Mouse (Mus musculus) intestine, embryonic 14.5 days (tissue): ENCODE measurements around the gene G430095P16Rik. TPM values are rescaled to one million over a fixed set of nuclear protein-coding genes. Genes with fewer than 3 reads are reported as not detected.

Experiments
- ATAC-seq: fragments of 200-750 bp; cut with Nextera tagmentation; replicated peaks from 2 replicates; pipeline ENCODE4 v1.8.0; 2017; ENCODE audit warnings: low read depth, moderate number of reproducible peaks, moderate TSS enrichment, moderate library complexity; ENCODE audit not compliant: low FRiP score, low TSS enrichment
- DNase-seq: peaks from one replicate; pipeline ENCODE4 v3.0.0-alpha.2; 2018; ENCODE audit warnings: low spot score
- H3K27ac ChIP-seq: fragments of 300-500 bp; sonication (generic); 2 replicates; pipeline ENCODE4 v1.5.1; 2014; ENCODE audit warnings: low read depth, mild to moderate bottlenecking, control low read depth
- H3K27me3 ChIP-seq: fragments of 300-500 bp; sonication (generic); replicated peaks from 2 replicates; pipeline ENCODE4 v1.6.1; 2014; ENCODE audit warnings: low read length, control low read depth; ENCODE audit not compliant: control insufficient read depth, insufficient read depth
- H3K36me3 ChIP-seq: fragments of 300-500 bp; sonication (generic); 2 replicates; pipeline ENCODE4 v1.6.1; 2014; ENCODE audit warnings: low read length, control low read depth; ENCODE audit not compliant: control insufficient read depth, insufficient read depth
- H3K4me1 ChIP-seq: fragments of 300-500 bp; sonication (generic); replicated peaks from 2 replicates; pipeline ENCODE4 v1.6.1; 2014; ENCODE audit warnings: low read length, control low read depth, mixed read lengths; ENCODE audit not compliant: control insufficient read depth, insufficient read depth
- H3K4me2 ChIP-seq: fragments of 300-500 bp; sonication (generic); 2 replicates; pipeline ENCODE4 v1.6.1; 2014; ENCODE audit warnings: low read length
- H3K4me3 ChIP-seq: fragments of 300-500 bp; sonication (generic); 2 replicates; pipeline ENCODE4 v1.5.1; 2014; ENCODE audit warnings: low read depth, low read length, control low read depth, mixed read lengths
- H3K9ac ChIP-seq: fragments of 300-500 bp; sonication (generic); 2 replicates; pipeline ENCODE4 v1.6.1; 2014; ENCODE audit warnings: mild to moderate bottlenecking, low read length
- H3K9me3 ChIP-seq: fragments of 300-500 bp; sonication (generic); 2 replicates; pipeline ENCODE4 v1.6.1; 2016; ENCODE audit warnings: low read length, control low read depth; ENCODE audit not compliant: control insufficient read depth
- WGBS: fragments of 180-500 bp; shearing (Covaris S2); extraction: QIAGEN DNeasy Blood & Tissue Kit; methylation state at CpG from one replicate; pipeline ENCODE4 v1.1.7; 2014; 5-methylcytosine and 5-hydroxymethylcytosine counted together
- polyA plus RNA-seq: library from polyadenylated mRNA; unstranded; fragments of >200 nt; fragmentation: Nextera tagmentation; extraction: Ambion mirVana; gene quantifications from 2 replicates; pipeline ENCODE4 v1.2.1, GENCODE M21; 2014

G430095P16Rik gene
- polyA plus RNA-seq, 1 experiment from 2014 or later: 3.3 TPM

DNA sequence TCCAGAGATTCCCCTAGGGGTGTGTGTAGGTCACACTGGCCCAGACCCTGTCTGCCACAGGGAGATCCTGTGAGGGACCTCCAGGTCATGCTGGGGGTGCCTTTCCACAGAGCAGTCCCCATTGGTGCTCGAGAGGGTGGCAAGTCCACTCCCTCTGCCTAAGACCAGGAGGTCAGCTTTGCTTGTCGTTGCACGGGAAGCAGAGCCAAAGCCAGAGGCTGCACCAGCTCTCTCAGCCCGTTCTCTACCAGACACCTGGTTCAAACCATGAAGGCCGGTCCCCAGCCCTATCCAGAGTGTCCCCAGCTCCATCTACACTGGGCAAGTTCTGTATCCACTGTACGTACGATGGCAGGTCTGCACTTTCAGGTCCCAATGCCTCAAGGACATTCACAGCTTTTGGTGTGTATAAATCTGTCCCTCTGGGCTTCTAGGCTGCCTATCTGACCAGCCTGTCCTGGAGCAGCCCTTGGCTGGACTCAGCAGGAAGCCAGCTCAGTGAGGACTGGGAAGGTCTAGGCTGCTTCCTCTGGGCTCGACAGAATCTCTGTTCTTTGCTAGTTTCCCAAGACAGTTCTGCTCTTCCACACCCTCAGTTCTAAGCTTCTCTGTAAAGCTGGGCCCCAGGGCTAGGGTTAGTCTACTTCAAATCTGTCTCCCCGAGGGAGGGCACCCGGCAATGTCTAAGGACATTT, 2.6 kb downstream of the G430095P16Rik start:
- 65% methylated on average over 10 of the region's 10 CpGs for WGBS
- Histone ChIP-seq H3K36me3 (no peaks in the 10 kb centered on the region), H3K27me3 (no peaks in the 10 kb centered on the region), H3K27ac (peak overlapping the region; percentile 35; the same call in 1 of the 2 replicates), H3K9me3 (no peaks in the 10 kb centered on the region), H3K4me3 (no peak overlapping the region), H3K9ac (no peak overlapping the region), H3K4me2 (no peak overlapping the region), H3K4me1 (peaks cover 36% of the 10 kb centered on the region)
- DNase-seq (no peak), ATAC-seq (no peak)

DNA sequence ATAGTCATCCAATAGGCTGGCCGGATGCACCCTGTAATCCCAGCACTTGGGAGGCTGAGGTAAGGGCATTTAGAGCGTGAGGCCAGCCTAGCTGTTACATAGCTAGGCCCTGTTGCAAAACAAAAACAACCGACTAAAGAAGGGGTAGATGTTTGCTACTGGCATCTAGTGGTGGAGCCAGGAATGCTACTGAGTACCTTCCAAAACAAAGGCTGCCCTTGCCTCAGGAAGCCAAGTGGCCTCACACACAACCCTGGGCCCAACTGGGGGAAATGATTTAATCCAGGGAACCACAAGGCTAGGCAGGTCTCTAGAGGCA, 3.1 kb downstream of the G430095P16Rik start:
- Histone ChIP-seq H3K9me3 (no peaks in the 10 kb centered on the region), H3K27ac (0 out of 2 replicates have a peak overlapping the region, but pooled peaks have one; percentile 35), H3K4me1 (peaks cover 38% of the 10 kb centered on the region), H3K36me3 (no peaks in the 10 kb centered on the region), H3K27me3 (no peaks in the 10 kb centered on the region), H3K4me2 (no peak overlapping the region), H3K4me3 (no peak overlapping the region), H3K9ac (no peak overlapping the region)
- 33% methylated on average over 3 of the region's 3 CpGs for WGBS
- DNase-seq: no peak
- no peak for ATAC-seq

DNA sequence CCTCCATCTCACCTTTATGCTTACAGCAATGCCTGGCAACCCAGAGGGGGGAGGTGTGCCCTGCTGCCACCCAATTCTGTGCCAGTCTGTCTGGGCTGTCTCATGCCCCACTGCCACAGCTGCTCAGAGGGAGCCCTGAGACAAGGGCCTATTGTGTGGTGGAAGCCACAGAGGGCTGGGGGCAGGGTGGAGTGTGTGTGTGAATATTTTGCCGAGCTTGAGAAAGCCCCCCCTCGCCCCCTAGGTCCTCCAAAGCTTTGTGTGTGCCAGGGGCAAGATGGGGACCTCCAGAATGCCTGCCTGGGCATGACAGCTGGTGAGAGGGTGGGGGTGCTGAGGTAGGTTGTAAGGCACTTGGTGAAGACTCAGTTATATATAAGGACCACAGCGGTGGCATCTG, 5.7 kb downstream of the G430095P16Rik start:
- no peak overlapping the region for H3K27ac ChIP-seq
- no peak for DNase-seq
- H3K36me3 ChIP-seq: no peaks in the 10 kb centered on the region
- H3K4me2 ChIP-seq: no peak overlapping the region
- H3K9me3 ChIP-seq: no peaks in the 10 kb centered on the region
- H3K9ac ChIP-seq: no peak overlapping the region
- H3K4me1 ChIP-seq: peaks cover 48% of the 10 kb centered on the region
- no peak for ATAC-seq
- 0 out of 2 replicates have a peak, but pooled peaks cover 1% of the 10 kb centered on the region for H3K27me3 ChIP-seq
- no peak overlapping the region for H3K4me3 ChIP-seq
- WGBS: 75% methylated on average over 3 of the region's 3 CpGs

DNA sequence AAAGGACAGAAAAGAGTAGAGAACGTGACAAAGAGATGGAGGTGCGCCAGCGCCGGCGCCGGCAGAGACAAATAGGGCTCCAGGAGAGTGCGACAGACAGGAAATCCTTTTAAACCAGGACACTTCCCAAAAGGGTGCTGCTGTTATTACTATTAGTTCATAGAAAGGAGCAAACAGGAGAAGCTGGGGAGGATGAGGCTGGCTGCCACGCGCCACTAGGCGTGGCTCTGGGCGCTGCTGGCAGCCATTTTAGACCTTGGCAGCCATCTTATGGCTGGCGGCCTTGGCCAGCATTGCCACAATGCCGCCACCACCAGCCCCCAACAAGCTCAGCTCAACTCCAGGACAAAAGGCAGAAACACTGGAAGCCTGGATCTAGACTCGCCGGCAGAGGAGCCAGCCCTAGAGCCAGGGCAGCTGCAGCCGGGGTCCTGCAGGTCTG, 7.1 kb downstream of the G430095P16Rik start:
- H3K27ac ChIP-seq: no peak overlapping the region
- 90% methylated on average over 16 of the region's 16 CpGs for WGBS

DNA sequence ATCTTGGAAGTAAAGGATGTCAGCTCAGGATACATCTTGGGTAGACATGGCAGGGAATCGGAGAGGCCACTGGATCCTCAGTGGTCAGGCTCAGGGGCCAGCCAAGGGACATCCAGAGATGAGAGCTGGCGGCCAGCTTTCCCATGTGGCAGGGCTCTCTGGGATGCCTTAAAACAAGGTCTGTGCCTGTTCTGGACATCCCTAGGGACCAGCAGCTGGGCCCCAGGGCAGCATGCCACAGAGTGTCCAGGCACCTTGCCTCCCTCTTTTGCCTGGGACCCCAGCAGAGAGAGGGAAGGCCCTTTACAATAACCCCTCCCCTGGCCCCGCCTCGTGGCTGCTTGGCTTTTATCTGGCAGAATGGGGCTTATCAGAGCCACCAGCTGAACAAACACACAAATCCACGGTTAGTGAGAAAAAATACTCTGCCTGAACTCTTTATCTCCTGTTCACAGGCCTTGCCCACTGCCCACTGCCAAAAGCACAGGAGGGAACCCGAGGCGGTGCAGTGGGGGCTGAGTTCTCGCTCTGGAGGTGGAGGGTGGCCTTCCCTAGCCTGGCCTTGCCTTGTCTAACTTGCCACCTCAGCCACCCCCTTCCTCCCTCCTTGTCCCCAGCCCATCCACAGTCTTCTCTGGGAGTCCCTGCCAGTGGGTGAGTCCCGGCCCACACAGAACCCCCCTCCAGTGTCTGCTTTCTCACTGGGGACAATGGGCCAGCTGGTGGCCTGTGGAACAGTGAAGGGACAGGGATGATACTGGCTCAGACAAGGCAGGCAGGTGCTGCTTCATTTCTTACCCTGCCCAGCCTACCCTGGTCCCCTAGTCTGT, 7.9 kb downstream of the G430095P16Rik start:
- H3K9ac ChIP-seq: no peak overlapping the region

More for the DNA sequence above, 7.1 kb downstream of the G430095P16Rik start:
- H3K9me3 ChIP-seq: no peaks in the 10 kb centered on the region
- ATAC-seq (no peak), DNase-seq (no peak)
- H3K36me3 ChIP-seq: no peaks in the 10 kb centered on the region
- 0 out of 2 replicates have a peak, but pooled peaks cover 6% of the 10 kb centered on the region for H3K27me3 ChIP-seq
- no peak overlapping the region for H3K4me2 ChIP-seq
- H3K4me3 ChIP-seq: no peak overlapping the region
- H3K4me1 ChIP-seq: peaks cover 33% of the 10 kb centered on the region
- H3K9ac ChIP-seq: no peak overlapping the region

DNA sequence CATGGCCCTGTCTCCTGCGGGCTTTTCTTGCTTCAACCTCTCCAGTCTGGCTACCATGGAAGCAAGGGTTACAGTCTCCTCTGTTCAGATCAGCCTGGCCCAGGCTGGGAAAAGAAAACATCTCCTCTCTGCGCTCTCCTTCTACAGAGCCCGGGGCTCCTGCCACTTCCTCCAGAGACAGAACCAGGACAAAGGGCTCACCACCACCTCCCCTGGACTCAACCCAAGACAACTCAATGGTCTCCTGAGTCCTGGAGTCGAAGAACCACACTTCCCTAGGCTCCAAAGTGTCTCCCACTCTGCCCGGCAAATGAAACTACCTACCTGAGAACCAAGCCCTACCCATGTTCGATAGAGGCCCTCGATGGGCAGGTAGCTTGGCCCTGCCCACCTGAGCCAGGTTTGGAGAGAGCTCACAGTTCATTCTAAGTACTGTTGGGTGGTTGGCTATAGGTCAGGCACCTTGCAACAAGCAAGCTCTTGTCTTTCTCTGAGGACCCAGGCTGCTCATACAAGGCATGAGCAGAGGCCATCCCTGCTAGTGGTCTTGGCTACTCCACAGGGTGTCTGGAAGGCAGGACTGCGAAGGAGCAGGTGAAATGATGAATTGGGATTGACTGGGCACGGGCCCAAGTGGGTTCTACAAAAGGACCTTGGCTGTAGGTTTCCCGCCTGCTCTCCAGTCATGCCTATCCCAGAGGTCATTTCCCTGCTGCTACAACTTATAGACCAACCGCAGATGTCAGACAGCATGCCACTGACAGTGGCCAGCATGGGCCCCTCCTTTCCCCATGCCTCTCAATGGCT, 8.8 kb downstream of the G430095P16Rik start:
- no peak overlapping the region for H3K4me3 ChIP-seq
- ATAC-seq (no peak), DNase-seq (no peak)
- H3K9me3 ChIP-seq: no peaks in the 10 kb centered on the region
- peaks cover 23% of the 10 kb centered on the region for H3K4me1 ChIP-seq
- no peak overlapping the region for H3K27ac ChIP-seq
- peaks cover 14% of the 10 kb centered on the region; the same call in 1 of the 2 replicates for H3K27me3 ChIP-seq
- no peak overlapping the region for H3K4me2 ChIP-seq
- 72% methylated on average over 11 of the region's 11 CpGs for WGBS
- no peaks in the 10 kb centered on the region for H3K36me3 ChIP-seq
- no peak overlapping the region for H3K9ac ChIP-seq

More for the DNA sequence above, 7.9 kb downstream of the G430095P16Rik start:
- Histone ChIP-seq H3K9me3 (no peaks in the 10 kb centered on the region), H3K36me3 (no peaks in the 10 kb centered on the region), H3K4me2 (no peak overlapping the region), H3K4me1 (peaks cover 26% of the 10 kb centered on the region), H3K27me3 (peaks cover 7% of the 10 kb centered on the region; the same call in 1 of the 2 replicates), H3K27ac (no peak overlapping the region), H3K4me3 (no peak overlapping the region)
- ATAC-seq (no peak), DNase-seq (no peak)
- 59% methylated on average over 9 of the region's 9 CpGs for WGBS

DNA sequence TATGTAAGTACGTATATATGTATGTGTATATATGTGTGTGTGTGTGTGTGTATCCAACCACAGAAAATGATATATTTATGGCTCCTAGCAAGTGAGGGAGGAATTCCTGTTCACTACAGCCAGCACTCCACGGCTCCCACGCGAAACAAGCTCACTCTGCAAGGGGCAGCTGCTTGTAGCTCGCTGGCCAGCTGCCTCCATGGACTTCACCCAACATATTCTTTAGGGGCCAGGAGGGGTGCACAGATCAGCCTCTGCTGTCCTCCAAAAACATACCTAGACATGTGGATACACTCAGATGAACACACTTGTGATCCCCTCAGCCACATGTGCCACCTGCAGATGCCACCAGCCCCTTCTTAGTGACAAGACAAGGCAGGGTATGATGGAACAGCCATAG, 9.7 kb downstream of the G430095P16Rik start:
- no peak for DNase-seq
- no peaks in the 10 kb centered on the region for H3K36me3 ChIP-seq
- peaks cover 23% of the 10 kb centered on the region for H3K4me1 ChIP-seq
- H3K4me2 ChIP-seq: no peak overlapping the region
- no peak overlapping the region for H3K27ac ChIP-seq
- no peaks in the 10 kb centered on the region for H3K9me3 ChIP-seq
- peaks cover 20% of the 10 kb centered on the region; the same call in 1 of the 2 replicates for H3K27me3 ChIP-seq
- no peak overlapping the region for H3K4me3 ChIP-seq
- WGBS: 56% methylated on average over 5 of the region's 5 CpGs
- ATAC-seq: no peak
- H3K9ac ChIP-seq: no peak overlapping the region

DNA sequence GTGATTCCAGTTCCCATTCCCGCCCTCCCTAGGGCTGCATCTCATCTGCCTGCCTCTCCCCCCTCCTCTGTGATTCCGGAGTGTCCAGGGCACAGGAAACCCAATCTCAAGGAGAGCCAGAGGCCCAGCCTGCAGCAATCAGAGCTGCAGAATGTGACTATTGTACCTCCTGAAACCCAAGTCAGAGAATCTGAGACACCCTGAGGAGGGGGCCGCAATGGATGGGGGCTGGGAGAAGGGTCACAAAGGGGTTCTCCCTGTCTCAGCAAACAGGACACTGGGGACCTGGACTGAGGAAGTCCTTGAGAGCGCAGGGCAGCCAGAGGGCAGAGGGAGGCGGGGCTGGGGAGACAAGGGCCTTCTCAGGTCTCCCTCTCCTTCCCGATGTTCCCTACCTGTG, 10.2 kb downstream of the G430095P16Rik start:
- H3K27me3 ChIP-seq: peaks cover 20% of the 10 kb centered on the region; the same call in 1 of the 2 replicates
- H3K4me1 ChIP-seq: peaks cover 25% of the 10 kb centered on the region
- 40% methylated on average over 6 of the region's 6 CpGs for whole genome bisulfite sequencing
- H3K27ac ChIP-seq: no peak overlapping the region
- H3K9me3 ChIP-seq: no peaks in the 10 kb centered on the region
- DNase-seq: no peak
- H3K4me3 ChIP-seq: no peak overlapping the region
- no peak overlapping the region for H3K9ac ChIP-seq
- no peak overlapping the region for H3K4me2 ChIP-seq
- ATAC-seq: no peak
- H3K36me3 ChIP-seq: no peaks in the 10 kb centered on the region
